Mouse (Mus musculus) hematopoietic stem cell, adult 5-6 weeks (primary cell): Measurements from ENCODE around the gene Kynu. TPM values are rescaled to one million over a fixed set of nuclear protein-coding genes. Genes with fewer than 3 reads are reported as not detected.
A peak's percentile ranks its signal among the peaks of the same experiment; 100 is the strongest.

Experiments used
- ATAC-seq, 2 experiments: fragments of 125-278 bp in 1 of 2; replicated peaks in 1 of 2; 2 replicates each; pipeline ENCODE4 v1.8.0; 2016 to 2017; ENCODE audit warnings: inconsistent platforms in 2 of 2, mild to moderate bottlenecking in 2 of 2, moderate number of reproducible peaks in 2 of 2, low read depth in 1 of 2, moderate TSS enrichment in 1 of 2; ENCODE audit not compliant: low FRiP score in 2 of 2, poor library complexity in 2 of 2, severe bottlenecking in 2 of 2, insufficient read depth in 1 of 2, low TSS enrichment in 1 of 2
- total RNA-seq: library from RNA; stranded (forward); fragments of 172-1452, 232-1000 nt; gene quantifications from 2 replicates; pipeline ENCODE4 v1.2.3, GENCODE M21; 2017

Gene Kynu
- total RNA-seq, 1 experiment from 2014 or later, result 4.2 TPM

- peak; percentile 66 to 81 for ATAC-seq
These were observed 58.4 kb downstream of the Kynu start for GRCm38 (mm10) chr2:43613571-43613970.

GRCm38 (mm10) chr2:43621140-43621539 lies 66.0 kb downstream of the Kynu start:
- no peak for ATAC-seq

- ATAC-seq, result peak; percentile 60 to 76; a peak in 3 of 4 replicates
These were observed 67.7 kb downstream of the Kynu start for GRCm38 (mm10) chr2:43622844-43623243.

- peak; percentile 74 to 92 for ATAC-seq
These were observed 76.7 kb downstream of the Kynu start for GRCm38 (mm10) chr2:43631786-43632185.

- no peak for ATAC-seq
These were observed 81.4 kb downstream of the Kynu start for GRCm38 (mm10) chr2:43636498-43636897.

GRCm38 (mm10) chr2:43646962-43647361 lies 91.8 kb downstream of the Kynu start:
- ATAC-seq, result no peak

GRCm38 (mm10) chr2:43669588-43669987 lies 114.5 kb downstream of the Kynu start:
- ATAC-seq, result no peak

GRCm38 (mm10) chr2:43673619-43674018 lies 118.5 kb downstream of the Kynu start:
- peak; percentile 100 for ATAC-seq

GRCm38 (mm10) chr2:43674098-43674497 lies 119.0 kb downstream of the Kynu start:
- no peak for ATAC-seq

GRCm38 (mm10) chr2:43675277-43675676 lies 120.1 kb downstream of the Kynu start:
- no peak for ATAC-seq

- no peak for ATAC-seq
These were observed 135.3 kb downstream of the Kynu start for GRCm38 (mm10) chr2:43690402-43690801.

GRCm38 (mm10) chr2:43691290-43691689 lies 136.2 kb downstream of the Kynu start:
- ATAC-seq, result no peak

GRCm38 (mm10) chr2:43695635-43696034 lies 140.5 kb downstream of the Kynu start:
- ATAC-seq, result no peak

GRCm38 (mm10) chr2:43712611-43713138 lies 157.5 kb downstream of the Kynu start:
- no peak for ATAC-seq

- peak; percentile 77 to 79 for ATAC-seq
These were observed 167.4 kb downstream of the Kynu start for GRCm38 (mm10) chr2:43722446-43723103.

- ATAC-seq, result peak in 1 of 2 experiments; percentile 30; a peak in 2 of 4 replicates
These were observed 168.0 kb downstream of the Kynu start for GRCm38 (mm10) chr2:43723104-43723541.

GRCm38 (mm10) chr2:43727181-43727580 lies 172.1 kb downstream of the Kynu start:
- ATAC-seq, result no peak

- ATAC-seq, result peak; percentile 84 to 85
These were observed 172.6 kb downstream of the Kynu start for GRCm38 (mm10) chr2:43727693-43728092.

- no peak for ATAC-seq
These were observed 173.7 kb downstream of the Kynu start for GRCm38 (mm10) chr2:43728831-43729230.
